Mouse (Mus musculus): ENCODE data around the gene Unc13a.

DNA sequence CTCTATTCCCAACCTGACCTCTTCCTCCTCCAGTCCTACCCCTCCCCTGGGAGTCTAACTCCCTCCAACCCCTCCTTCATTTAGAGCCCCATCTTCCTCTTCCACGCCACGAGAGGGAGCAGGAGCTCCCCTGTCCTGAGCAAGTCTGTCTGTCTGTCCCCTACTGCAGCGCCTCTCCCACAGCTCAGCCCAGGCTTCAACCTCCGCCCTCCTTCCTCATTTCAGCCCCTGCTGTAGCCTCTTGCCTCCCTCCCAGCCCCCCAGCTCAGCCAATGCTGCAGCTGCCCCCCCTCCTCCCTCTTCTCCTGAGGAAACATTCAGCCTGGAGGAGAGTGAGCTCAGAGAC is 30.5 kb upstream of the Unc13a start:
- TF ChIP-seq USF1 (IDR thresholded peaks at IDR 0.05; ENCODE audit: low read depth), result no peak
- TF ChIP-seq POLR2A (IDR thresholded peaks at IDR 0.05; ENCODE audit: insufficient read length, low read depth), result no peak
- no peak for TF ChIP-seq POLR2AphosphoS2 (IDR thresholded peaks at IDR 0.05; ENCODE audit: insufficient read length, low read depth)
- no peak for TF ChIP-seq TCF12 (IDR thresholded peaks at IDR 0.05; ENCODE audit: insufficient read depth, poor library complexity, severe bottlenecking)
- TF ChIP-seq MYOG (IDR thresholded peaks at IDR 0.05; ENCODE audit: control insufficient read depth in 1 of 3, insufficient read depth in 1 of 3, insufficient read length in 2 of 3, low read depth in 2 of 3), result no peak
- TF ChIP-seq MAX (IDR thresholded peaks at IDR 0.05; ENCODE audit: low read depth), result no peak
